ENCODE assay signal across 14 mouse cellular contexts in genomic region chr2:120660486-120661078, GRCm38 (mm10). TPM values are rescaled to one million over a fixed set of nuclear protein-coding genes. Genes with fewer than 3 reads are reported as not detected.
DNase-seq lines count a peak whose midpoint lies in the region; ATAC-seq and TF ChIP-seq lines count a peak whose summit lies in the region.
"Had no signal": no experiment of that assay in that cellular context is flagged by ENCODE, and none has a peak within 500 bp of the region (broad histone marks: within the 10 kb centered on the region; RNA-seq: fewer than 3 reads in every experiment).

No protein-coding gene starts in this region.

- peak; percentile 17 for DNase-seq in kidney, adult 9 months
- no peak for DNase-seq in kidney, adult 11 months
- DNase-seq in G1E (ENCODE audit: low spot score) = peak; percentile 42
- DNase-seq in c-Kit-positive CD71-positive TER-119-positive erythroid progenitor cells, embryonic 14.5 days (ENCODE audit: low spot score) = peak; percentile 55
- DNase-seq in lung, postnatal 25 days (ENCODE audit: low spot score) = peak; percentile 45
- DNase-seq in spleen, postnatal 36 days (ENCODE audit: low spot score in 2 of 2) = no peak
- DNase-seq: adrenal gland, postnatal 14 days; cerebellum, adult 18-20 months; left cerebral cortex, postnatal 4 days; thymus, postnatal 14 days had no signal

- H3K4me1 ChIP-seq in G1E (ENCODE audit: insufficient read depth, low read depth, low read length) = peaks cover 67% of the 10 kb centered on the region
- H3K4me1 ChIP-seq: hindbrain, embryonic 13.5 days had no signal

- peak; percentile 98 for ATAC-seq in G1E (ENCODE audit: extremely low read depth, insufficient number of reproducible peaks, low FRiP score, poor library complexity, severe bottlenecking)
- ATAC-seq in erythroblast, adult 5-6 weeks (replicated peaks; ENCODE audit: low FRiP score, poor library complexity, severe bottlenecking) = no peak

- no peak overlapping the region; the same call in 1 of the 2 replicates for H3K4me3 ChIP-seq in G1E (ENCODE audit: low read depth, low read length)
- H3K4me3 ChIP-seq: heart, embryonic 13.5 days; hindbrain, embryonic 13.5 days had no signal

- no peak for TF ChIP-seq CTCF in G1E (IDR thresholded peaks at IDR 0.05; ENCODE audit: low read depth, low read length)

- peaks cover 6% of the 10 kb centered on the region; the same call in 1 of the 2 replicates for H3K27me3 ChIP-seq in G1E (ENCODE audit: insufficient read depth, low read length)
- H3K27me3 ChIP-seq: CH12.LX; heart, embryonic 13.5 days; hindbrain, embryonic 13.5 days had no signal

- H3K9me3 ChIP-seq in G1E (replicated peaks) = no peaks in the 10 kb centered on the region
- H3K9me3 ChIP-seq: heart, embryonic 13.5 days; hindbrain, embryonic 13.5 days had no signal

- H3K36me3 ChIP-seq in G1E (replicated peaks) = no peaks in the 10 kb centered on the region
- H3K36me3 ChIP-seq: heart, embryonic 13.5 days; hindbrain, embryonic 13.5 days had no signal

RNA-seq across cellular contexts. Expression of gene Stard9, which starts 31.7 kb away (rescaled TPM):
- total RNA-seq in G1E (2014; fragmentation: Nextera tagmentation) (9.8 and 12.3 TPM in 2 replicates), G1E (2017) (3.7 and 4.0 TPM in 2 replicates)
- polyA plus RNA-seq in G1E (2012) = 0.34 and 0.54 TPM in 2 replicates
- 0.84 and 7.1 TPM in 2 replicates for total RNA-seq in erythroblast, adult 5-6 weeks (2015; ENCODE audit: low replicate concordance)
- total RNA-seq in erythroblast, adult 5-6 weeks (2017; ENCODE audit: low replicate concordance) = 0.94 and 1.1 TPM in 2 replicates

RNA-seq across cellular contexts. Expression of gene Lrrc57, which starts 51.3 kb away (rescaled TPM):
- total RNA-seq in G1E (2014; fragmentation: Nextera tagmentation) = 35.8 and 52.9 TPM in 2 replicates
- total RNA-seq in G1E (2017) = 27.8 and 29.6 TPM in 2 replicates
- polyA plus RNA-seq in G1E (2012) = 1.5 and 3.0 TPM in 2 replicates
- 1.3 and 1.9 TPM in 2 replicates for total RNA-seq in erythroblast, adult 5-6 weeks (2015; ENCODE audit: low replicate concordance)
- 7.8 and 12.0 TPM in 2 replicates for total RNA-seq in erythroblast, adult 5-6 weeks (2017; ENCODE audit: low replicate concordance)

RNA-seq across cellular contexts. Expression of gene Haus2, which starts 51.4 kb away (rescaled TPM):
- total RNA-seq in G1E (2014; fragmentation: Nextera tagmentation) = 30.5 and 41.2 TPM in 2 replicates
- 13.1 and 14.6 TPM in 2 replicates for total RNA-seq in G1E (2017)
- polyA plus RNA-seq in G1E (2012) = 2.1 and 3.2 TPM in 2 replicates
- 4.2 and 7.9 TPM in 2 replicates for total RNA-seq in erythroblast, adult 5-6 weeks (2015; ENCODE audit: low replicate concordance)
- 3.0 and 5.2 TPM in 2 replicates for total RNA-seq in erythroblast, adult 5-6 weeks (2017; ENCODE audit: low replicate concordance)

Comparison
In these comparisons a context has a peak if more than half of its experiments do, and no peak if none do; other contexts are left out.
1. DNase-seq: peak in kidney, adult 9 months (single experiment), G1E (single experiment), c-Kit-positive CD71-positive TER-119-positive erythroid progenitor cells, embryonic 14.5 days (single experiment) and lung, postnatal 25 days (single experiment); none in kidney, adult 11 months (single experiment) and spleen, postnatal 36 days (0 of 2).